Mouse (Mus musculus) MEL (cell line): ENCODE measurements at regions not wholly inside any gene's neighbourhood (a gene's known extent, or its start where the extent isn't known, plus 50 kb on each side); places are given as distances from the start of the nearest gene placed in this dataset.

Experiments used
- BHLHE40 ChIP-seq: IDR thresholded peaks from 2 replicates; pipeline ENCODE4 v1.6.1; 2012; ENCODE audit warnings: low read depth, mild to moderate bottlenecking, inconsistent platforms, low read length, improper control_type of control experiment, borderline replicate concordance
- CTCF ChIP-seq, 3 experiments: IDR thresholded peaks in 2 of 3; conservative IDR thresholded peaks in 1 of 3; 2 replicates each; pipeline ENCODE4 v1.5.1; 2011 to 2012; ENCODE audit warnings: low read length in 3 of 3, low read depth in 2 of 3, mild to moderate bottlenecking in 2 of 3, improper control_type of control experiment in 1 of 3, inconsistent platforms in 1 of 3, mixed read lengths in 1 of 3, moderate library complexity in 1 of 3; ENCODE audit not compliant: control insufficient read depth in 1 of 3, insufficient read depth in 1 of 3, poor library complexity in 1 of 3, severe bottlenecking in 1 of 3
- EP300 ChIP-seq, 2 experiments: IDR thresholded peaks; 2 replicates each; pipeline ENCODE4 v1.6.1; 2011; ENCODE audit warnings: improper control_type of control experiment in 2 of 2, low read length in 2 of 2, low read depth in 1 of 2, mild to moderate bottlenecking in 1 of 2
- JUND ChIP-seq: IDR thresholded peaks from 2 replicates; pipeline ENCODE4 v1.6.1; 2011; ENCODE audit warnings: low read depth, mild to moderate bottlenecking, improper control_type of control experiment, low read length
- NRF1 ChIP-seq: IDR thresholded peaks from 2 replicates; pipeline ENCODE4 v1.6.1; 2014; ENCODE audit warnings: low read depth, mild to moderate bottlenecking, inconsistent platforms, low read length, improper control_type of control experiment, moderate library complexity; ENCODE audit not compliant: poor library complexity, insufficient read depth, severe bottlenecking
- POLR2A ChIP-seq, 2 experiments: IDR thresholded peaks; 2 replicates each; pipeline ENCODE4 v1.6.1; 2011 to 2012; ENCODE audit warnings: low read length in 2 of 2, mild to moderate bottlenecking in 2 of 2, control low read depth in 1 of 2, improper control_type of control experiment in 1 of 2, low read depth in 1 of 2, moderate library complexity in 1 of 2; ENCODE audit not compliant: control insufficient read depth in 1 of 2, insufficient read depth in 1 of 2, poor library complexity in 1 of 2
- RCOR1 ChIP-seq: IDR thresholded peaks from 2 replicates; pipeline ENCODE4 v1.6.1; 2012; ENCODE audit warnings: low read depth, mild to moderate bottlenecking, inconsistent platforms, low read length, improper control_type of control experiment
- SMC3 ChIP-seq: IDR thresholded peaks from 2 replicates; pipeline ENCODE4 v1.6.1; 2011; ENCODE audit warnings: low read depth, low read length, improper control_type of control experiment
- ZNF384 ChIP-seq: IDR thresholded peaks from 2 replicates; pipeline ENCODE4 v1.6.1; 2012; ENCODE audit warnings: low read depth, mild to moderate bottlenecking, inconsistent platforms, low read length, improper control_type of control experiment

GRCm38 (mm10) chr16:3265351-3265750 lies 325.5 kb upstream of the Olfr161 start:
- TF ChIP-seq POLR2A (IDR thresholded peaks at IDR 0.05; ENCODE audit: control insufficient read depth in 1 of 2, insufficient read depth in 1 of 2, low read depth in 1 of 2, low read length in 2 of 2, poor library complexity in 1 of 2), result no peak
- no peak for TF ChIP-seq NRF1
- no peak for TF ChIP-seq BHLHE40
- no peak for TF ChIP-seq RCOR1
- no peak for TF ChIP-seq EP300 (IDR thresholded peaks at IDR 0.05; ENCODE audit: low read depth in 1 of 2, low read length in 2 of 2)
- no peak for TF ChIP-seq SMC3
- TF ChIP-seq CTCF (IDR thresholded peaks at IDR 0.05 in 2 of 3, conservative IDR thresholded peaks at IDR 0.05 in 1 of 3; ENCODE audit: control insufficient read depth in 1 of 3, insufficient read depth in 1 of 3, low read depth in 2 of 3, low read length in 3 of 3, poor library complexity in 1 of 3, severe bottlenecking in 1 of 3), result no peak
- TF ChIP-seq JUND, result no peak
- TF ChIP-seq ZNF384, result no peak
